Mouse (Mus musculus) kidney, adult 2 months (tissue): ENCODE data around the gene Zfp219. TPM values are rescaled to one million over a fixed set of nuclear protein-coding genes. Genes with fewer than 3 reads are reported as not detected.

ENCODE experiments used
- DNase-seq: peaks from one replicate; pipeline ENCODE4 v3.0.0; 2021
- H3K27ac ChIP-seq: fragments of 200-500 bp; 2 replicates; pipeline ENCODE4 v1.5.1; 2012; ENCODE audit warnings: low read depth, low read length, control low read depth, inconsistent platforms; ENCODE audit not compliant: insufficient read depth
- H3K27me3 ChIP-seq: fragments of 200-500 bp; replicated peaks from 2 replicates; pipeline ENCODE4 v1.6.1; 2012; ENCODE audit warnings: mild to moderate bottlenecking, moderate library complexity, low read length, inconsistent platforms; ENCODE audit not compliant: control insufficient read depth, insufficient read depth
- H3K36me3 ChIP-seq: fragments of 200-500 bp; 2 replicates; pipeline ENCODE4 v1.6.1; 2012; ENCODE audit warnings: mild to moderate bottlenecking, moderate library complexity, low read length, inconsistent platforms; ENCODE audit not compliant: control insufficient read depth, insufficient read depth
- H3K4me1 ChIP-seq: fragments of 200-500 bp; 2 replicates; pipeline ENCODE4 v1.6.1; 2011; ENCODE audit warnings: low read length; ENCODE audit not compliant: control insufficient read depth, insufficient read depth
- H3K4me3 ChIP-seq: fragments of 200-500 bp; 2 replicates; pipeline ENCODE4 v1.5.1; 2011; ENCODE audit warnings: mild to moderate bottlenecking, low read depth, low read length, control low read depth; ENCODE audit not compliant: insufficient read depth
- CTCF ChIP-seq: fragments of 200-500 bp; conservative IDR thresholded peaks from 2 replicates; pipeline ENCODE4 v1.5.1; 2011; ENCODE audit warnings: low read depth, mild to moderate bottlenecking, control low read depth, low read length, moderate library complexity, mixed read lengths; ENCODE audit not compliant: insufficient read depth, insufficient read length
- POLR2A ChIP-seq: fragments of 200-500 bp; IDR thresholded peaks from one replicate; pipeline ENCODE4 v1.6.1; 2011; ENCODE audit warnings: low read depth, low read length, control low read depth
- WGBS: fragments of 180-500 bp; shearing (Covaris S2); methylation state at CpG from one replicate; pipeline ENCODE4 v1.1.7; 2018; 5-methylcytosine and 5-hydroxymethylcytosine counted together
- polyA plus RNA-seq: library from polyadenylated mRNA; depleted of rRNA; stranded (reverse); fragments of >200 nt; gene quantifications from 2 replicates; pipeline ENCODE4 v1.2.3, GENCODE M21; 2012; rRNA removed

The Zfp219 gene
- polyA plus RNA-seq, 1 experiment: 43.2 TPM

DNA sequence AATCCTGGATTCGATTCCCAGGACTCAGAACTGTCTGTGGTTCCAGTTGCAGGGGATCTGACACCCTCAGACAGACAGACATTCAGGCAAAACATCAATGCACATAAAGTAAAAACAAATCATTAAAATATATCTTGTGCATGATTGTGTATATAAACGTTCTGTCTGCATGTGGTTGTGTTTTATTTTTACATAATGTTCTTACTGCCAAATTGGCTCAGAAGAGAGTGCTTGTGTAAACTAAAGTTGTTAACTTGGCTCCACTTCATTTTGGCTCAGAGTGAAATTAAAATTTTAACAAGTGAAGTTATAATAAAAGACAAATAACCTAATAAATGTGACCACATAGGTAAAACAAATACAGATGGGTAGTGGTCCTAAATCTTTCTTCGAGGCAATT lies 53.1 kb downstream of the Zfp219 start:
- 75% methylated on average over 3 of the region's 3 CpGs for WGBS
- no peaks in the 10 kb centered on the region for H3K4me1 ChIP-seq
- H3K27me3 ChIP-seq: no peaks in the 10 kb centered on the region
- no peak overlapping the region for H3K4me3 ChIP-seq
- TF ChIP-seq CTCF (no peak), POLR2A (no peak)
- H3K27ac ChIP-seq: no peak overlapping the region
- no peak for DNase-seq
- H3K36me3 ChIP-seq: no peaks in the 10 kb centered on the region

DNA sequence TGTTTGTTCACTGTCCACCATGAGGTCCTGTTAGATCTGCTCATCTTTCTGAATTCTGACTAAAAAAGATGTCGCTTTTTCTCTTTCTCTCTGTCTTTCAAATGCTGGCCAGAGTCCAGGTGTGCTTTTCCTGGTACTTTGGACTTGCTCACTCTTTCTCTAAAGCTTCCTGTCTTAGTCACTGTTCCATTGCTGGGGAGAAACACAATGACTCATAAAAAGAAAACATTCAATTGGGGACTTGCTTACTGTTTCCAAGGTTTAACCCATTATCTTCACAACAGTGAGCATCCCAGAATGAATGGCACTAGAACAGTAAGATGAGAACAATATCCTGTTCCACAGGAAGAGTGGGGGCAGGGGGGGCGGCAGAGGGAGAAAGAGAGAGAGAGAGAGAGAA lies 60.2 kb downstream of the Zfp219 start:
- Histone ChIP-seq H3K27me3 (no peaks in the 10 kb centered on the region), H3K4me1 (no peaks in the 10 kb centered on the region), H3K36me3 (no peaks in the 10 kb centered on the region), H3K27ac (no peak overlapping the region), H3K4me3 (no peak overlapping the region)
- DNase-seq: no peak
- WGBS: 61% methylated on average over 2 of the region's 2 CpGs
- TF ChIP-seq CTCF (no peak), POLR2A (no peak)

Other genes starting within 250 kb of the Zfp219 start
- gene Ang4, start 247.1 kb downstream of the Zfp219 start, polyA plus RNA-seq: not detected in 2 replicates
- gene AY358078, start 220.7 kb downstream of the Zfp219 start, polyA plus RNA-seq: not detected in 2 replicates
- not detected in 2 replicates for gene Ear6, start 167.0 kb downstream of the Zfp219 start, polyA plus RNA-seq
- gene Mettl17, start 135.9 kb downstream of the Zfp219 start, polyA plus RNA-seq: 24.0 and 27.6 TPM in 2 replicates
- gene Slc39a2, start 127.8 kb downstream of the Zfp219 start, polyA plus RNA-seq: 0.45 and 0.52 TPM in 2 replicates
- 220 and 235 TPM in 2 replicates for gene Ndrg2, start 106.6 kb downstream of the Zfp219 start, polyA plus RNA-seq
- not detected in 2 replicates for gene Tppp2, start 102.3 kb downstream of the Zfp219 start, polyA plus RNA-seq
- gene Rnase13, start 98.0 kb downstream of the Zfp219 start, polyA plus RNA-seq: not detected in 2 replicates
- gene Arhgef40, start 36.0 kb downstream of the Zfp219 start, polyA plus RNA-seq: 36.1 and 37.4 TPM in 2 replicates
- gene Tmem253, start 5.1 kb downstream of the Zfp219 start, polyA plus RNA-seq: 2.4 and 2.5 TPM in 2 replicates
- gene Olfr221, start 21.7 kb upstream of the Zfp219 start, polyA plus RNA-seq: not detected in 2 replicates
- 62.9 and 90.0 TPM in 2 replicates for gene Hnrnpc, start 83.3 kb upstream of the Zfp219 start, polyA plus RNA-seq
- 2.5 and 2.9 TPM in 2 replicates for gene Rpgrip1, start 90.0 kb upstream of the Zfp219 start, polyA plus RNA-seq
- 7.1 and 10.2 TPM in 2 replicates for gene Supt16, start 176.7 kb upstream of the Zfp219 start, polyA plus RNA-seq
- 20.6 and 22.1 TPM in 2 replicates for gene Chd8, start 237.0 kb upstream of the Zfp219 start, polyA plus RNA-seq